Mouse (Mus musculus) liver, embryonic 16.5 days (tissue): ENCODE results near the gene Rcor1. TPM values are rescaled to one million over a fixed set of nuclear protein-coding genes. Genes with fewer than 3 reads are reported as not detected.
"Not testable (repeated sequence)": the region's sequence is repeated elsewhere in the genome, so short reads cannot be mapped to it uniquely, and the experiment has no call there.

Experiments
- ATAC-seq: fragments of 200-750 bp; cut with Nextera tagmentation; 2 replicates; pipeline ENCODE4 v1.8.0; 2017; ENCODE audit warnings: low read depth, mild to moderate bottlenecking, moderate number of reproducible peaks, moderate library complexity
- H3K27ac ChIP-seq: fragments of 300-500 bp; sonication (generic); 2 replicates; pipeline ENCODE4 v1.5.1; 2014; ENCODE audit warnings: mild to moderate bottlenecking, low read length
- H3K27me3 ChIP-seq: fragments of 300-500 bp; sonication (generic); 2 replicates; pipeline ENCODE4 v1.6.1; 2014; ENCODE audit warnings: low read depth, low read length, mixed read lengths; ENCODE audit not compliant: control insufficient read depth, insufficient read depth
- H3K36me3 ChIP-seq: fragments of 300-500 bp; sonication (generic); 2 replicates; pipeline ENCODE4 v1.6.1; 2014; ENCODE audit warnings: mild to moderate bottlenecking; ENCODE audit not compliant: control insufficient read depth, insufficient read depth
- H3K4me1 ChIP-seq: fragments of 300-500 bp; sonication (generic); 2 replicates; pipeline ENCODE4 v1.6.1; 2014; ENCODE audit warnings: low read depth, low read length, mixed read lengths; ENCODE audit not compliant: control insufficient read depth
- H3K4me2 ChIP-seq: fragments of 300-500 bp; sonication (generic); 2 replicates; pipeline ENCODE4 v1.6.1; 2014; ENCODE audit warnings: low read depth, low read length, mixed read lengths
- H3K4me3 ChIP-seq: fragments of 300-500 bp; sonication (generic); 2 replicates; pipeline ENCODE4 v1.5.1; 2014; ENCODE audit warnings: low read depth, mild to moderate bottlenecking, low read length
- H3K9ac ChIP-seq: fragments of 300-500 bp; sonication (generic); 2 replicates; pipeline ENCODE4 v1.6.1; 2014; ENCODE audit warnings: low read depth, low read length
- H3K9me3 ChIP-seq: fragments of 300-500 bp; sonication (generic); replicated peaks from 2 replicates; pipeline ENCODE4 v1.6.1; 2016; ENCODE audit warnings: low read length; ENCODE audit not compliant: control insufficient read depth
- WGBS: fragments of 180-500 bp; shearing (Covaris S2); extraction: QIAGEN DNeasy Blood & Tissue Kit; methylation state at CpG from one replicate; pipeline ENCODE4 v1.1.7; 2014; ENCODE audit not compliant: insufficient replicate concordance; 5-methylcytosine and 5-hydroxymethylcytosine counted together
- polyA plus RNA-seq: library from polyadenylated mRNA; unstranded; fragments of >200 nt; fragmentation: Nextera tagmentation; extraction: Ambion mirVana; gene quantifications from 2 replicates; pipeline ENCODE4 v1.2.1, GENCODE M21; 2015

The Rcor1 gene
- polyA plus RNA-seq, 1 experiment from 2014 or later: 4.1 TPM

DNA sequence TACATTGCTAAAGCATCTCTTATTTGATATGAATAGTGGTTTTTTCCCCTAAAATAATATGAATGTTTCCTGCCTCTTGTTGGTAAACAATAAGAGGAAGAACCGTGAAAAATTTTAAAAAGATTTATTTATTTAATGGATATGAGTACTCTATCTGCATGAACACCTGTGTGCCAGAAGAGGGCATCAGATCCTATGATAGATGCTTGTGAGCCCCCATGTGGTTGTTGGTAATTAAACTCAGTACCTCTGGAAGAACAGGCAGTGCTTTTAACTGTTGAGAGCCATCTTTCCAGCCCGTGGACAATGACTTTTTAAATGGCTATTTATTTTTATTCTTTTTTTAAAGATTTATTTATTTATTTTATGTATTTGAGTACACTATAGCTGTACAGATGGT is 5.7 kb downstream of the Rcor1 start:
- Histone ChIP-seq H3K27me3 (no peaks in the 10 kb centered on the region), H3K9ac (no peak overlapping the region), H3K4me3 (no peak overlapping the region), H3K9me3 (no peaks in the 10 kb centered on the region), H3K27ac (no peak overlapping the region), H3K4me1 (peaks cover 19% of the 10 kb centered on the region), H3K4me2 (no peak overlapping the region), H3K36me3 (no peaks in the 10 kb centered on the region; the same call in 1 of the 2 replicates)
- 72% methylated on average over 2 of the region's 2 CpGs for WGBS
- no peak for ATAC-seq

DNA sequence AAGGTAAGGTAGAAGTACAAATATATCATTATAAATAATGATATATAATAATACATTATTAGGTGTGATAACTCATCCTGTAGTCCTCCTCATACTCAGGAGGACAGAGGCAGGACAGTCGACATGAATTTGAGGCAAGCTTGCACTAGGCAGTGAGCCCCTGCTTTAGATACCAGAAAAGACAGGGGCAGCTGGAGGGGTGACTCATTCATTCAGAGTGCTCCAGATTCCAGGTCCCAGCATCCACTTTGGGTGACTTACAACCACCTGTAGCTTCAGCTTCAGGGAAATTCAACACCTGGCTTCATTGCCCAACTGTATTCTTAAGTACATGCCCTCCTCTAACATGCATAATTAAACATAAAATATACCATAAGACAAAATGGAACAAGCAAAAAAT is 7.7 kb downstream of the Rcor1 start:
- no peak overlapping the region for H3K9ac ChIP-seq
- H3K36me3 ChIP-seq: peaks cover 3% of the 10 kb centered on the region

DNA sequence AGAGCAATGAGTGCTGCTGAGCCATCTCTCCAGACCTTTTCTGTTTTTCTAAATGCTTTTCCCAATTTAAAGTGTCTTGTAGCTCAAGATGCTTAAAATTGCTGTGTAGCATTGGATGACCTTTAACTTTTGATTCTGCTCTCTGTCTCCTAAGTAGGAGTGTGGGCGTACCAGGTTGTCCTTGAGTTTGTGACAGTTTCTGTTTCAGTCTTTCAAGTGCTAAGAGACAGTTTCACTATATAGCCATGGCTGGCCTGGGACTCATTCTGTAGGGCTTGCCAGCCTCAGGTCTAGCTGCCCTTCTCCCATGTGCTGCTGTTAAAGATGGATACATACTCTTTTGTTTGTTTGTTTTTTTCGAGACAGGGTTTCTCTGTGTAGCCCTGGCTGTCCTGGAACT is 9.1 kb downstream of the Rcor1 start:
- H3K9me3 ChIP-seq: no peaks in the 10 kb centered on the region
- no peaks in the 10 kb centered on the region for H3K27me3 ChIP-seq
- no peak overlapping the region for H3K4me3 ChIP-seq
- H3K4me2 ChIP-seq: no peak overlapping the region
- H3K27ac ChIP-seq: no peak overlapping the region
- 75% methylated on average over 2 of the region's 2 CpGs for WGBS
- H3K4me1 ChIP-seq: no peaks in the 10 kb centered on the region; the same call in none of the 2 replicates
- H3K9ac ChIP-seq: no peak overlapping the region
- no peak for ATAC-seq
- peaks cover 4% of the 10 kb centered on the region for H3K36me3 ChIP-seq

More for the DNA sequence above, 7.7 kb downstream of the Rcor1 start:
- no peak for ATAC-seq
- Histone ChIP-seq H3K27ac (no peak overlapping the region), H3K27me3 (no peaks in the 10 kb centered on the region), H3K4me1 (peaks cover 3% of the 10 kb centered on the region), H3K4me2 (no peak overlapping the region), H3K9me3 (no peaks in the 10 kb centered on the region), H3K4me3 (no peak overlapping the region)
- 71% methylated on average over 1 of the region's 1 CpGs for WGBS

DNA sequence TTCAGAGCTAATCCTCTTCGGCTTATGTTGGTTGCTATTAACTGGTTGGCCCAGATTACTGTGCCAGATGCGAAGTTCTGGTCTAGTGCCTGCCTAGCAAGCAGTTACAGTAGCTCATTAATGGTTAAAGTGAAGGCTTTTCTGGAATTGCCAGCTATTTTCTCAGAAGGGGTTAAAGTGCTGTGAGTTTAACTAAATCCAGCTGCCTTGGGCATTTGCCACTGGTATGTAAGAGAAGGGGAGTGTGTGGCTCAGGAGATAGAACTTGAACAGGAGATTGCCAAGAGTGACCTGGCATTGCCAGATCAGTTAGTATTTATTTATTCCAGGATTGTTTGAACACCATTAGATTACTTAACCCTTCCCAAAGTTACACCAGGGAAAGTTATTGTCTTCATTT is 11.1 kb downstream of the Rcor1 start:
- Histone ChIP-seq H3K27me3 (no peaks in the 10 kb centered on the region), H3K4me3 (no peak overlapping the region), H3K9ac (no peak overlapping the region), H3K36me3 (peaks cover 4% of the 10 kb centered on the region), H3K27ac (no peak overlapping the region), H3K4me1 (no peaks in the 10 kb centered on the region; the same call in none of the 2 replicates), H3K4me2 (no peak overlapping the region), H3K9me3 (no peaks in the 10 kb centered on the region)
- ATAC-seq: no peak
- 78% methylated on average over 2 of the region's 2 CpGs for WGBS

DNA sequence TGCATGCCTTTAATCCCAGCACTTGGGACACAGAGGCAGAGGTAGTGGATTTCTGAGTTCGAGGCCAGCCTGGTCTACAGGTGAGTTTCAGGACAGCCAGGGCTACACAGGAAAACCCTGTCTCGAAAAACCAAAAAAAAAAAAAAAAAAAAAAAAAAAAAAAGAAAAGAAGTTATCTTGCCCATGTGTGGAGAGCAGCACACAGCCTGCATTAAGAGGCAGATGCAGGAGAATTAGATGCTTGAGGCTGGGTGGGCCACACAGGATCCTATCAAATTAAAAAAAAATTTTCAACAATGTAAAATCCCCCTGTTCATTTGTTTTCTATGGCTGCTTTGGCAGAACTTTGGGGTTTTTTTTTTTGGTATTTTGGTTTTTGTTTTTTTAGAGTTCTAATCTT is 24.2 kb downstream of the Rcor1 start:
- no peak for ATAC-seq
- H3K4me2 ChIP-seq: no peak overlapping the region

DNA sequence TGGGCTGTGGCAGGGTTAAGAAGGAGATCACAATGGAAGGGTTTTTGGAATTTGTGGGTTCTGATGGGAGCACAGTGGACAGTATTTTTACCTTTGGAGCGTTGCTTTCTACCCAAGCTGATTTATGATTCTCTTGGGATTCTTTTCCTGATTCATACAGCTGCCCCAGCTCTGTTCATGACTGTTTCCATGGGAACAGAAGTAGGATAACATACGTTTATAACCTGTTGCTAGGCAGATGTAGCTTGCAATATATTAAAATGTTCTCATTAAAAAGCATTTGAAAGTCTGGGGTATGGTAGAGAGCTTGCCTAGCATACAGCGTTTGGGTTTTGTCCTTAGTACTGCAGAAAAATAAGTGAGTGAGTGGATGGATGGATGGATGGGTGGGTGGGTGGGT is 25.1 kb downstream of the Rcor1 start:
- no peak for ATAC-seq
- Histone ChIP-seq H3K9ac (no peak overlapping the region), H3K4me2 (no peak overlapping the region), H3K4me3 (no peak overlapping the region), H3K4me1 (no peaks in the 10 kb centered on the region; the same call in 1 of the 2 replicates), H3K27ac (no peak overlapping the region), H3K9me3 (no peaks in the 10 kb centered on the region), H3K27me3 (no peaks in the 10 kb centered on the region), H3K36me3 (0 out of 2 replicates have a peak, but pooled peaks cover 2% of the 10 kb centered on the region)
- 72% methylated on average over 3 of the region's 3 CpGs for WGBS

More for the DNA sequence above, 24.2 kb downstream of the Rcor1 start:
- no peaks in the 10 kb centered on the region; the same call in 1 of the 2 replicates for H3K4me1 ChIP-seq
- WGBS: 66% methylated on average over 2 of the region's 2 CpGs
- H3K36me3 ChIP-seq: 0 out of 2 replicates have a peak, but pooled peaks cover 5% of the 10 kb centered on the region
- no peak overlapping the region for H3K27ac ChIP-seq
- no peaks in the 10 kb centered on the region for H3K9me3 ChIP-seq
- H3K9ac ChIP-seq: no peak overlapping the region
- H3K4me3 ChIP-seq: no peak overlapping the region
- H3K27me3 ChIP-seq: no peaks in the 10 kb centered on the region

DNA sequence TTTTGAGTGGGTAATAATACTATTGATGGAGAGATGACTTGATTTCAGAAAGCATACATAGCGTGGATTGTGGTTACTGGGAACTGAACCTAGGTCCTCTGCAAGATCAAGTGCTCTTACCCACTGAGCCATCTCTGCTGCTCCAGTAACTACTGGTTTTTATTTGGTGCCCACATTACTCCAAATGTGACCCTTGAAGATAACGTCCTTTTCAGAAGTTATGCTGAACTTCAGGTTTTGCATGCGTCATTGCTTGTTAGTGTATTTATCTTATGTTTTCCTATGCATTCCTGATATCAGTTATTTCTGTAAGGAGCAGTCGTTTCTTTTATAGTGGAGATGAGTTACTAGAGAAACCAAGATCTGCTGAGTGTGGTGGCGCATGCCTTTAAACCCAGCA is 26.2 kb downstream of the Rcor1 start:
- no peak overlapping the region for H3K27ac ChIP-seq
- H3K9ac ChIP-seq: no peak overlapping the region
- H3K4me3 ChIP-seq: no peak overlapping the region
- H3K36me3 ChIP-seq: no peaks in the 10 kb centered on the region
- 43% methylated on average over 5 of the region's 5 CpGs for WGBS
- no peaks in the 10 kb centered on the region; the same call in 1 of the 2 replicates for H3K4me1 ChIP-seq
- H3K27me3 ChIP-seq: no peaks in the 10 kb centered on the region
- no peaks in the 10 kb centered on the region for H3K9me3 ChIP-seq
- no peak overlapping the region for H3K4me2 ChIP-seq
- ATAC-seq: 0 out of 2 replicates have a peak, but pooled peaks have one; percentile 24

DNA sequence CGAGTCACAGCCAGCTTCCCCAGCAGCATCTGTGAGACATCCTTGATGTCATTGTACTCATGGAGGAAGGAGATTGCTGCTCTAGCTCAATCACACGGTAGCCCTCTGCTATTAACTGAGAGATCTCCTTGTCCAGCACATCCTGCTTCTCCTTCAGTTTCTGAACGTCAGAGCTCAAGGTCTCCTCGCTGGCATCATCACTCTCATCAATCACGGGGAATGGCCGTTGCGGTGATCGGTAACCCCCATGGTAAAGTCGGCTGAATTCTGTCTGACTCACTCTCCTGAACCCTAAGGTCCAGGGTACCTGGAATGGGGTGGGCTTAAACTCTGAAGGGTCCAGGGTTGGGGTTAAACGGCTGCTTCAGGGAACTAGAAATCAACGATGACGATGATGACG is 28.7 kb downstream of the Rcor1 start:
- H3K4me2 ChIP-seq: no peak overlapping the region
- no peak overlapping the region for H3K4me3 ChIP-seq
- no peak overlapping the region for H3K27ac ChIP-seq
- no peaks in the 10 kb centered on the region for H3K9me3 ChIP-seq
- H3K4me1 ChIP-seq: no peaks in the 10 kb centered on the region; the same call in 1 of the 2 replicates
- no peak overlapping the region for H3K9ac ChIP-seq
- H3K36me3 ChIP-seq: no peaks in the 10 kb centered on the region
- ATAC-seq: no peak
- WGBS: 77% methylated on average over 13 of the region's 13 CpGs
- no peaks in the 10 kb centered on the region for H3K27me3 ChIP-seq

DNA sequence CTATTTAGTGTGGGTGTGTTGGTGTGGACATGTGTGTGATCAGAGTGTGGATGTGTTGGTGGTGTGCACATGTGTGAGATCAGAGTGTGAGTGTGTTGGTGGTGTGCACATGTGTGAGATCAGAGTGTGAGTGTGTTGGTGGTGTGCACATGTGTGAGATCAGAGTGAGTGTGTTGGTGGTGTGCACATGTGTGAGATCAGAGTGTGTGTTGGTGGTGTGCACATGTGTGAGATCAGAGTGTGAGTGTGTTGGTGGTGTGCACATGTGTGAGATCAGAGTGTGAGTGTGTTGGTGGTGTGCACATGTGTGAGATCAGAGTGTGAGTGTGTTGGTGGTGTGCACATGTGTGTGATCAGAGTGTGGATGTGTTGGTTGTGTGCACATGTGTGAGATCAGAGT is 30.1 kb downstream of the Rcor1 start:
- H3K4me1 ChIP-seq, H3K27me3 ChIP-seq, H3K9ac ChIP-seq, H3K36me3 ChIP-seq, ATAC-seq, H3K27ac ChIP-seq, H3K4me2 ChIP-seq, H3K4me3 ChIP-seq, H3K9me3 ChIP-seq: not testable (repeated sequence)
